Mouse (Mus musculus): ENCODE measurements around the gene Urm1. TPM values are rescaled to one million over a fixed set of nuclear protein-coding genes. Genes with fewer than 3 reads are reported as not detected.

The Urm1 gene
- polyA plus RNA-seq, 1 experiment from 2014 or later = 20.3 TPM

DNA sequence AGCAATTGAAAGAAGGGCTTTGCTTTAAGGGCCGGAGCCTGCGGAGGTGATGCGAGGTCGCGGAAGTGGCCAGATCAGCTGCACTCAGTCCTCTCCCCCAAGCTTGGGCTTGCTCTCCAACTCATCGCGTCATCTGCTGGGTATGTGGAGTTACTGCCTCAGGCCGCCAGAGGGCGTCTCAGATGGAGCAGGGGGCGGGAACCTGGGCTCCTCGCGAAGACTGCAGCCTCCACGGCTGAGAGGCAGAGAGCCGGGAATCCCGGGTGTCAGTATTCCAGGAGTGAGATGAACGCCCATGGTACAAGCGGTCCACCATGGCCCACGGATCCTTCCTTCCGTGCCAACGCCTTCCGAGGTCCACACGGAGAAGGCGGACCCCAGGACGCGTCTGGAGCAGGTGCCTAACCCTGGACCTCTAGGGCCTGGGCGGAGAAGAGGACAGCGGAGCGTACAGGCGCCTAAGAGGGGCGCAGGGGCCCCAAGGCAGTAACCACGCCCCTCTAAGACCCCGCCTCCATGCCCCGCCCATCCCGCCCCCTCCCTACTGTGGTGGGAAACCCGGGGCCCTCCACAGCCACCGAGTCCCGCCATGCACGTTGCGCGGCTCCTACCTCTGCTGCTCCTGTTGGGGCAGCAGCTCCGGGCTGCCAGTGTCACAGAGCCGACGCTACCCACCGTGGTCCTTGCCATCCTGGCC is 49.2 kb downstream of the Urm1 start, which contains the start of gene Cercam:
Gene Cercam, plus strand, starts transcription at position 216 of the 697 bp plus-strand sequence.
- Histone ChIP-seq H3K36me3 (ENCODE audit: control insufficient read depth, insufficient read depth, low read length) (peaks cover 14% of the 10 kb centered on the region; the same call in 1 of the 2 replicates), H3K27me3 (replicated peaks; ENCODE audit: control insufficient read depth, insufficient read depth, low read length) (no peaks in the 10 kb centered on the region), H3K27ac (replicated peaks; ENCODE audit: low read depth, low read length) (peak within 1 kb of the TSS; percentile 83), H3K4me1 (ENCODE audit: control insufficient read depth, insufficient read depth, low read length) (peaks cover 3% of the 10 kb centered on the region; the same call in 1 of the 2 replicates), H3K4me3 (ENCODE audit: low read depth, low read length) (peak within 1 kb of the TSS; percentile 51), H3K4me2 (ENCODE audit: low read depth, low read length) (peak within 1 kb of the TSS; percentile 82), H3K9ac (ENCODE audit: low read depth, low read length) (peak within 1 kb of the TSS; percentile 69), H3K9me3 (ENCODE audit: control insufficient read depth, low read length) (no peaks in the 10 kb centered on the region)
- under 1% methylated on average over 25 of the region's 44 CpGs for WGBS
- ATAC-seq (ENCODE audit: low read depth) (peak; percentile 93), DNase-seq (ENCODE audit: low spot score) (peak; percentile 95)

DNA sequence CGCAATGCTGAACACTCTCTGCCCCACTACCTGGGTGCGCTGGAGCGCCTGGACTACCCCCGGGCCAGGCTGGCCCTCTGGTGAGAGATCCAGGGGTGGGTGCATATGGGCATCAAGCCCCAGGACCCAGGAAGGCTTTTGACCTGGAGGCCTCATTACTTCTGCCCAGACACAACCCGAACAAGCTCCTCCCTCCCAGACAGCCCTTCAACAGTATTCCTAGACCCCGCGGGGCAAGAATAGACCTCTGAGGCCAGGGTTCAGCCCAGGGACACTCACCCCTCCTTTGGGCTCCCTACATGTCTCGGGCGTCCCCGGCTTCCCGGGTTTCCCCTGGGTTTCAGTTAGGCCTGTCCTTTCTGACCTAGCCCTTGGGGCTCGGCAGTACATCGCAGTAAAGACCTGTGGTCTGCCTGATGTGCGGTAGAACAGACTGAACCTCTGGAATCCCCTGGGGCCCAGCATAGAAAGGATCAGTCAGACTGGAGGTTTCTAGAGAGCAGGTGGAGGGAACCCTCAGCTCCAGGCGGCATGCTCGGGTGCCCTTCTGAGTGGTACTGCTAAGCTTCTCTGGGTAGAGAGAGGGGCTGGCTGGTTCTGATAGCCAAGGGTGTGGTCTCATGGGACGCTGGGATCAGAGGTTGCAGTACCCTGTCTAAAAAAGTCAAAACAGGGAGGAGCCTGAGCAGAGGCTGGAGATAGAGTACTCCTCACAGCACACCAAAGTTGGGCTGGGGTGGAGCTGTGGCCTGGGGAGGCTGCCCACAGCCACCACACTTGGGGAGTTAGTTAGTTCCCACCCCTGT is 50.0 kb downstream of the Urm1 start:
- DNase-seq (ENCODE audit: low spot score) = peak; percentile 68
- Histone ChIP-seq H3K27me3 (replicated peaks; ENCODE audit: control insufficient read depth, insufficient read depth, low read length) (no peaks in the 10 kb centered on the region), H3K4me2 (ENCODE audit: low read depth, low read length) (peak overlapping the region; percentile 82), H3K4me3 (ENCODE audit: low read depth, low read length) (peak overlapping the region; percentile 51), H3K4me1 (ENCODE audit: control insufficient read depth, insufficient read depth, low read length) (peaks cover 3% of the 10 kb centered on the region; the same call in 1 of the 2 replicates), H3K36me3 (ENCODE audit: control insufficient read depth, insufficient read depth, low read length) (peaks cover 14% of the 10 kb centered on the region; the same call in 1 of the 2 replicates), H3K27ac (replicated peaks; ENCODE audit: low read depth, low read length) (peak overlapping the region; percentile 83), H3K9me3 (ENCODE audit: control insufficient read depth, low read length) (no peaks in the 10 kb centered on the region), H3K9ac (ENCODE audit: low read depth, low read length) (peak overlapping the region; percentile 69)
- 6% methylated on average over 12 of the region's 17 CpGs for WGBS
- ATAC-seq (ENCODE audit: low read depth) = peak; percentile 45

DNA sequence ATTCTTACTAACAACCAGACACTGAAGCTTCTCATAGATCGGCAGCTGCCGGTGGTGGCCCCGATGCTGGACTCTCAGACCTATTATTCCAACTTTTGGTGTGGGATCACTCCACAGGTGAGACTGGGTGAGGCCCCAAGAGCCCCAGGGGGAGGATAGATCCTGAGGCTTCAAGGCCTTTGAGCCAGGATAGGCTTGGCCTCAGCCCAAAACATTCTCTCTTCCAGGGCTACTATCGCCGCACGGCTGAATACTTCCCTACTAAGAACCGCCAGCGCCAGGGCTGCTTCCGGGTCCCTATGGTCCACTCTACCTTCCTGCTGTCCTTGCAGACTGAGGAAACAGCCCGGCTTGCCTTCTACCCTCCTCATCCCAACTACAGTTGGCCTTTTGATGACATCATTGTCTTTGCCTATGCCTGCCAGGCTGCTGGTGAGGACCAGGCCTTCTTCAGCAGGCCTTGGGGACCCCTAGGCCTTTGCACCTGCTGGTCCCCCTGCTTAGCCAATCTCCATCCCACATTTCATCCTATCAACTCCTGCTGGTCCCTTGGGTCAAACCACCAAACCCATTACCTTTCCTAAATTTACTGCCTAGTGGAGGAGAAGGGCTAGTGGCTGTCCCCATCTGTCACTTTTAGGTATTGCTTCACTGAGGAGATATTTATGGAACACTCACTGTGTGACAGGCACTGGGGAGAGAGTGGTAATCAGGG is 52.9 kb downstream of the Urm1 start:
- H3K4me1 ChIP-seq (ENCODE audit: control insufficient read depth, insufficient read depth, low read length) = peaks cover 3% of the 10 kb centered on the region; the same call in 1 of the 2 replicates
- ATAC-seq (ENCODE audit: low read depth) = no peak
- WGBS = 94% methylated on average over 9 of the region's 10 CpGs

DNA sequence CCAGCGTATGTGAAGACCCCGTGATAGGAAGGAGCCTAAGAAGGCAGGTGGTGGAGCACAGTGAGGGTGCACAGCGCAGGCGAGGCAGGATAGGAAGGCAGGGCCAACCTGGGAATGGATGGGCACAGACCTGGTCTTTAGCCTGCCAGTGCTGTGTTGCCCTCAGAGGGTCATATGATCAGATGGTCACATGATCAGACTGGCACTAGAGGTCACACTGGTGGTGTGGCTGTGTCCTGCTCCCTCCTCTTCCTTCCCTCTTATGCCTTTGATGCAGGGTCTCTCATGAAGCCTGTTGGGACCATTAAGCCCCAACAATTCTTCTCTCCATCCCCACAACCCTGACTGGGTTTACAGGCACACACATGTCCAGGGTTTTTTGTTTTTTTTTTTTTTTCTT is 53.9 kb downstream of the Urm1 start:
- Histone ChIP-seq H3K36me3 (ENCODE audit: control insufficient read depth, insufficient read depth, low read length) (peaks cover 25% of the 10 kb centered on the region; the same call in 1 of the 2 replicates), H3K27me3 (replicated peaks; ENCODE audit: control insufficient read depth, insufficient read depth, low read length) (no peaks in the 10 kb centered on the region), H3K27ac (replicated peaks; ENCODE audit: low read depth, low read length) (no peak overlapping the region), H3K4me1 (ENCODE audit: control insufficient read depth, insufficient read depth, low read length) (0 out of 2 replicates have a peak, but pooled peaks cover 3% of the 10 kb centered on the region), H3K9ac (ENCODE audit: low read depth, low read length) (no peak overlapping the region), H3K4me2 (ENCODE audit: low read depth, low read length) (no peak overlapping the region), H3K9me3 (ENCODE audit: control insufficient read depth, low read length) (no peaks in the 10 kb centered on the region), H3K4me3 (ENCODE audit: low read depth, low read length) (no peak overlapping the region)
- WGBS = 83% methylated on average over 4 of the region's 4 CpGs
- DNase-seq (ENCODE audit: low spot score) (no peak), ATAC-seq (ENCODE audit: low read depth) (no peak)

More for the DNA sequence above, 52.9 kb downstream of the Urm1 start:
- Histone ChIP-seq H3K9me3 (ENCODE audit: control insufficient read depth, low read length) (no peaks in the 10 kb centered on the region), H3K9ac (ENCODE audit: low read depth, low read length) (no peak overlapping the region), H3K4me2 (ENCODE audit: low read depth, low read length) (no peak overlapping the region), H3K36me3 (ENCODE audit: control insufficient read depth, insufficient read depth, low read length) (peaks cover 25% of the 10 kb centered on the region; the same call in 1 of the 2 replicates), H3K27ac (replicated peaks; ENCODE audit: low read depth, low read length) (no peak overlapping the region), H3K27me3 (replicated peaks; ENCODE audit: control insufficient read depth, insufficient read depth, low read length) (no peaks in the 10 kb centered on the region), H3K4me3 (ENCODE audit: low read depth, low read length) (no peak overlapping the region)
- no peak for DNase-seq (ENCODE audit: low spot score)

DNA sequence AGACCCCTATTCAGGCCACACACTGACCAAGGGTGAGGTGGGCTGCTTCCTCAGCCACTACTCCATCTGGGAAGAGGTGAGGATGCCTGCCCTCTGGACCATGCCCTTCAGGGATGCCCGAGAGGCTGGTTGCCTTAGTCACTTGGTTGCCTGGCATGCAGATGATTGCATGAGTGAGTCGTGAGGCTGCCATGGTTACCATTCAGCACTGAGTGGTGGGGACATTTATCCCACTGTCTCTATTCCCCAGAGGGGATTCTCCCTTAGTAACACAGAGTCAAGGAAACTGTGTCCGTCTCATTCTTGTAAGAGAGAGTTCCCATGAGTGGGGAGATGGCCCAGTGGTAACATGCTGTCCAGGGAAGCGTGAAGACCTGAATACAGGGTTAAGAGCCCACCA is 58.2 kb downstream of the Urm1 start:
- Histone ChIP-seq H3K9ac (ENCODE audit: low read depth, low read length) (no peak overlapping the region), H3K4me3 (ENCODE audit: low read depth, low read length) (no peak overlapping the region), H3K9me3 (ENCODE audit: control insufficient read depth, low read length) (no peaks in the 10 kb centered on the region), H3K27ac (replicated peaks; ENCODE audit: low read depth, low read length) (no peak overlapping the region), H3K27me3 (replicated peaks; ENCODE audit: control insufficient read depth, insufficient read depth, low read length) (no peaks in the 10 kb centered on the region), H3K4me1 (ENCODE audit: control insufficient read depth, insufficient read depth, low read length) (no peaks in the 10 kb centered on the region), H3K4me2 (ENCODE audit: low read depth, low read length) (no peak overlapping the region), H3K36me3 (ENCODE audit: control insufficient read depth, insufficient read depth, low read length) (peaks cover 31% of the 10 kb centered on the region)
- no peak for DNase-seq (ENCODE audit: low spot score)
- peak; percentile 27; the same call in 1 of the 2 replicates for ATAC-seq (ENCODE audit: low read depth)
- WGBS = 73% methylated on average over 4 of the region's 4 CpGs

DNA sequence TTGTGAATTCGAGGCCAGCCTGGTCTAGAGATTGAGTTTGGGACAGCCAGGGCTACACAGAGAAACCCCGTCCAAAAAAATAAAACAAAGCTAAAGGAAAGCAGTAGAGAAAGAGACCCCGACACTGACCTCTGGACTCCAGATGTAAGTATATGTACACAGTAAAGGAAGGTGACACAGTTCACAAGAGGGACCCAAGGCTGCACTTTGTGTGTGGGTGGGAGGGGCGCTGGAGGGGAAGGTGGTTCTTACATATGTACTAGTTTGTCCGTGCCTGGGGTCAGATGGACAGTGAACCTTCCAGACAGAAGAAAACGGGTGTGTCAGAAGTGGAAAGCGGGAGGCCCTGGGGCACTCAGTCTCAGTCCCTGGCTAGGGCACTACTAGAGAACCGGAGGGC is 59.3 kb downstream of the Urm1 start:
- H3K36me3 ChIP-seq (ENCODE audit: control insufficient read depth, insufficient read depth, low read length) = peaks cover 26% of the 10 kb centered on the region; the same call in 1 of the 2 replicates
- H3K27ac ChIP-seq (replicated peaks; ENCODE audit: low read depth, low read length) = no peak overlapping the region
- H3K4me1 ChIP-seq (ENCODE audit: control insufficient read depth, insufficient read depth, low read length) = no peaks in the 10 kb centered on the region
- no peak for ATAC-seq (ENCODE audit: low read depth)
- 70% methylated on average over 8 of the region's 8 CpGs for WGBS
- no peaks in the 10 kb centered on the region for H3K27me3 ChIP-seq (replicated peaks; ENCODE audit: control insufficient read depth, insufficient read depth, low read length)
- no peak for DNase-seq (ENCODE audit: low spot score)
- H3K9me3 ChIP-seq (ENCODE audit: control insufficient read depth, low read length) = no peaks in the 10 kb centered on the region
- no peak overlapping the region for H3K4me3 ChIP-seq (ENCODE audit: low read depth, low read length)
- H3K9ac ChIP-seq (ENCODE audit: low read depth, low read length) = no peak overlapping the region
- H3K4me2 ChIP-seq (ENCODE audit: low read depth, low read length) = no peak overlapping the region

DNA sequence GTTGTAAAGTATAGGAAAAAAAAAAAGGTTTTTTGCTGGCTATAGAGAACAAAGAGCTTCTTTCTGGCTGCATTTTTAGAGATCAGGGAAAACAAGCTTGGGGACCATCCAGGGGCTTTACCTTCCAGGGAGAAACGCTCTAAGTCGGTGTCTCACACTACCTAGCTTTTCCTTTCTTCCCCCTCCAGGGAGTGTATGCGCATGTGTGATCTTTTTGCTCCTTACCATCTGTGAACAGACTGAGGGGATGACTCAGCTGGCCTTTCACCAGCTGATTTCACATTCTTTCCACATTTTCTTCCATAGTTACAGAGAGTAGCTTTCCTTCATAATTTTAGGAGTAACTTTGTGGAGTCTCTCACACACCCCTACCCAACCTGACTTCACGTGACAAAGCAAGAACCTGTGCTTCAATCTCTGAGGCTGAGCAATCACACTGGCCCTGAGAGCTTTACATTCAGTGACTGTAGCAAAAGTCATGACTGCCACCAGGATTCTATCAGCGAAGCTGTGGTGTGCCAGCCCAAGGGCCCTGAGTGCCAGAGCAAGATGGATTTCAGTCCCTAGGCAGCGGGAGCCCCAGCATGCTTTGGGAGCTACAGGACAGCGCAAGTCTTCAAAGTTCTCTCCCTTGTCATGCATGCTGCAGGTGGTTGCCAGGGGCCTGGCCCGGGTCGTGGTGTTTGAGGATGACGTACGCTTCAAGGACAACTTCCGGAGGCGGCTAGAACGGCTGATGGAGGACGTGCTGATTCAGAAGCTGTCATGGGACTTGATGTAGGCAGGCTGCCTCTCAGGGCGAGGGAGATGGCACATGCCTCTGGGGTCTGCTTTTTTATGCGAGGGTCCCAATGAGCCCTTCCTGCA is 60.3 kb downstream of the Urm1 start:
- H3K27ac ChIP-seq (replicated peaks; ENCODE audit: low read depth, low read length) = no peak overlapping the region
- no peak overlapping the region for H3K9ac ChIP-seq (ENCODE audit: low read depth, low read length)
- WGBS = 68% methylated on average over 16 of the region's 17 CpGs

More for the DNA sequence above, 60.3 kb downstream of the Urm1 start:
- Histone ChIP-seq H3K4me3 (ENCODE audit: low read depth, low read length) (no peak overlapping the region), H3K36me3 (ENCODE audit: control insufficient read depth, insufficient read depth, low read length) (peaks cover 26% of the 10 kb centered on the region; the same call in 1 of the 2 replicates), H3K27me3 (replicated peaks; ENCODE audit: control insufficient read depth, insufficient read depth, low read length) (no peaks in the 10 kb centered on the region), H3K4me1 (ENCODE audit: control insufficient read depth, insufficient read depth, low read length) (no peaks in the 10 kb centered on the region), H3K4me2 (ENCODE audit: low read depth, low read length) (no peak overlapping the region), H3K9me3 (ENCODE audit: control insufficient read depth, low read length) (no peaks in the 10 kb centered on the region)
- DNase-seq (ENCODE audit: low spot score) (no peak), ATAC-seq (ENCODE audit: low read depth) (no peak)

Data from embryonic facial prominence, embryonic 14.5 days (tissue).